Mouse (Mus musculus) bone marrow macrophage, adult 2 months (primary cell): ENCODE data around the gene Slc35e4.

ENCODE experiments used
- CTCF ChIP-seq: IDR thresholded peaks from 2 replicates; pipeline ENCODE4 v1.5.1; 2012; ENCODE audit warnings: low read depth, mild to moderate bottlenecking, low read length, moderate library complexity
- POLR2A ChIP-seq: IDR thresholded peaks from 2 replicates; pipeline ENCODE4 v1.6.1; 2012; ENCODE audit warnings: mild to moderate bottlenecking, low read depth, low read length, borderline replicate concordance

GRCm38 (mm10) chr11:3863454-3864112, 50.9 kb downstream of the Slc35e4 start, which contains the start of gene Osbp2:
- TF ChIP-seq CTCF, result no peak
- TF ChIP-seq POLR2A, result no peak
